15 mouse cellular contexts compared by ENCODE assay signal in the genomic region with DNA sequence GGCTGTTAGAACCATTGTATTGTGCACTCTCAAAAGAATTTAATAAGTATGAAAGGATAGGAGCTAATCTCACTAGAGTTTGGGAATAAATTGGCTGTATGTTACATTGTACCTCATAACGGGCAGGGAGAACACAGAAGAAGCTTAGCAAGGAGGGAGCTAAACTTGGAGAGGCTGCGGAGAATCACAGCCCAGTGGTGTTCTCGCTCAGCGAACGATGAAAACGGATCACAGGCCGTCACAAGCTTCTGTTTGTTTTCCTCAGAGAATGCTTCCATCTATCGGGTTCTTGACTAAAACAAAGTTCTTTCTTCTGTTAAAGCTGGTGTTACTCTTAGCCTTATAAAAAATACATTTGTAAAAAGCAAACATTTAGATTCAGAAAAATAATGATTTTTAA.
"Had no signal": no experiment of that assay in that cellular context is flagged by ENCODE, and none has a peak within 500 bp of the region (broad histone marks: within the 10 kb centered on the region; RNA-seq: fewer than 3 reads in every experiment).

No protein-coding gene starts in this region.

- H3K27ac ChIP-seq: liver, embryonic 12.5 days; liver, embryonic 14.5 days; macrophage; midbrain, embryonic 12.5 days; neural tube, embryonic 12.5 days; stomach, embryonic 15.5 days; stomach, postnatal 0 days had no signal

- DNase-seq: lung, adult 18-20 months; lung, embryonic 14.5 days; lung, postnatal 10 days; right cerebral cortex, postnatal 14 days; thymus, adult 2 months; thymus, postnatal 25 days; thymus, postnatal 4 days had no signal

- H3K9me3 ChIP-seq: liver, embryonic 12.5 days; megakaryocyte, embryonic 14.5 days; midbrain, embryonic 12.5 days; neural tube, embryonic 12.5 days; stomach, embryonic 15.5 days had no signal

- H3K9ac ChIP-seq: liver, embryonic 12.5 days; liver, embryonic 14.5 days; lung, embryonic 14.5 days; midbrain, embryonic 12.5 days; neural tube, embryonic 12.5 days; stomach, embryonic 15.5 days had no signal

- H3K27me3 ChIP-seq: liver, embryonic 12.5 days; megakaryocyte, embryonic 14.5 days; midbrain, embryonic 12.5 days; neural tube, embryonic 12.5 days; stomach, embryonic 15.5 days had no signal

- H3K4me3 ChIP-seq: liver, embryonic 12.5 days; megakaryocyte, embryonic 14.5 days; midbrain, embryonic 12.5 days; neural tube, embryonic 12.5 days; stomach, embryonic 15.5 days had no signal

- H3K36me3 ChIP-seq: liver, embryonic 12.5 days; midbrain, embryonic 12.5 days; neural tube, embryonic 12.5 days; stomach, embryonic 15.5 days had no signal

- H3K4me2 ChIP-seq: liver, embryonic 12.5 days; lung, embryonic 14.5 days; midbrain, embryonic 12.5 days; neural tube, embryonic 12.5 days; stomach, embryonic 15.5 days had no signal

- ATAC-seq: liver, embryonic 12.5 days had no signal

- H3K4me1 ChIP-seq: liver, embryonic 12.5 days; megakaryocyte, embryonic 14.5 days; midbrain, embryonic 12.5 days; neural tube, embryonic 12.5 days; stomach, embryonic 15.5 days had no signal
